Mouse (Mus musculus): ENCODE data around the gene Slc8b1. TPM values are rescaled to one million over a fixed set of nuclear protein-coding genes. Genes with fewer than 3 reads are reported as not detected.
A peak's percentile ranks its signal among the peaks of the same experiment; 100 is the strongest.

The Slc8b1 gene
- total RNA-seq, 2 experiments from 2014 or later, result 5.2 to 5.4 TPM

GRCm38 (mm10) chr5:120516221-120516984, 5.4 kb downstream of the Slc8b1 start:
- intact Hi-C loops (cut with DNase I), result no loop called here

GRCm38 (mm10) chr5:120517552-120517951, 6.6 kb downstream of the Slc8b1 start:
- DNase-seq (ENCODE audit: low spot score in 2 of 2), result no peak

More at GRCm38 (mm10) chr5:120516221-120516984, 5.4 kb downstream of the Slc8b1 start:
- DNase-seq (ENCODE audit: low spot score in 2 of 2), result no peak

GRCm38 (mm10) chr5:120522649-120523048, 11.7 kb downstream of the Slc8b1 start:
- no peak for DNase-seq (ENCODE audit: low spot score in 2 of 2)
- intact Hi-C loops (cut with DNase I), result loop anchor here (5.0 kb wide), 1 partner anchor 80 kb away; no protein-coding TSS in a partner anchor

More at GRCm38 (mm10) chr5:120517552-120517951, 6.6 kb downstream of the Slc8b1 start:
- intact Hi-C loops (cut with DNase I), result no loop called here

- DNase-seq (ENCODE audit: low spot score in 2 of 2), result no peak
Measured at GRCm38 (mm10) chr5:120524736-120525135, 13.8 kb downstream of the Slc8b1 start.

GRCm38 (mm10) chr5:120525737-120526136, 14.8 kb downstream of the Slc8b1 start:
- intact Hi-C loops (cut with DNase I), result no loop called here
- no peak for DNase-seq (ENCODE audit: low spot score in 2 of 2)

More at GRCm38 (mm10) chr5:120524736-120525135, 13.8 kb downstream of the Slc8b1 start:
- intact Hi-C loops (cut with DNase I), result loop anchor here (5.0 kb wide), 1 partner anchor 78 kb away; no protein-coding TSS in a partner anchor

GRCm38 (mm10) chr5:120526311-120526710, 15.3 kb downstream of the Slc8b1 start:
- intact Hi-C loops (cut with DNase I), result no loop called here
- no peak for DNase-seq (ENCODE audit: low spot score in 2 of 2)

- DNase-seq (ENCODE audit: low spot score in 2 of 2), result no peak
- intact Hi-C loops (cut with DNase I), result no loop called here
Measured at GRCm38 (mm10) chr5:120527296-120527964, 16.5 kb downstream of the Slc8b1 start.

GRCm38 (mm10) chr5:120531631-120532030, 20.7 kb downstream of the Slc8b1 start:
- DNase-seq (ENCODE audit: low spot score in 2 of 2), result no peak
- intact Hi-C loops (cut with DNase I), result no loop called here

GRCm38 (mm10) chr5:120534071-120534685, 23.2 kb downstream of the Slc8b1 start:
- DNase-seq (ENCODE audit: low spot score in 2 of 2), result no peak
- intact Hi-C loops (cut with DNase I), result no loop called here

GRCm38 (mm10) chr5:120534686-120535075, 23.7 kb downstream of the Slc8b1 start:
- intact Hi-C loops (cut with DNase I), result no loop called here
- DNase-seq (ENCODE audit: low spot score in 2 of 2), result no peak

- no peak for DNase-seq (ENCODE audit: low spot score in 2 of 2)
Measured at GRCm38 (mm10) chr5:120536046-120536445, 25.1 kb downstream of the Slc8b1 start.

GRCm38 (mm10) chr5:120536632-120537031, 25.7 kb downstream of the Slc8b1 start:
- DNase-seq (ENCODE audit: low spot score in 2 of 2), result no peak
- intact Hi-C loops (cut with DNase I), result no loop called here

More at GRCm38 (mm10) chr5:120536046-120536445, 25.1 kb downstream of the Slc8b1 start:
- intact Hi-C loops (cut with DNase I), result no loop called here

- intact Hi-C loops (cut with DNase I), result no loop called here
- no peak for DNase-seq (ENCODE audit: low spot score in 2 of 2)
Measured at GRCm38 (mm10) chr5:120548236-120548850, 37.4 kb downstream of the Slc8b1 start.

- DNase-seq (ENCODE audit: low spot score in 2 of 2), result no peak
- intact Hi-C loops (cut with DNase I), result no loop called here
Measured at GRCm38 (mm10) chr5:120550137-120550536, 39.2 kb downstream of the Slc8b1 start.

GRCm38 (mm10) chr5:120550673-120551072, 39.7 kb downstream of the Slc8b1 start:
- no peak for DNase-seq (ENCODE audit: low spot score in 2 of 2)
- intact Hi-C loops (cut with DNase I), result no loop called here

GRCm38 (mm10) chr5:120555871-120556270, 44.9 kb downstream of the Slc8b1 start:
- intact Hi-C loops (cut with DNase I), result no loop called here
- no peak for DNase-seq (ENCODE audit: low spot score in 2 of 2)

- intact Hi-C loops (cut with DNase I), result no loop called here
- DNase-seq (ENCODE audit: low spot score in 2 of 2), result no peak
Measured at GRCm38 (mm10) chr5:120558041-120558440, 47.1 kb downstream of the Slc8b1 start.

- DNase-seq (ENCODE audit: low spot score in 2 of 2), result peak in 1 of 2 experiments; percentile 46
- intact Hi-C loops (cut with DNase I), result no loop called here
Measured at GRCm38 (mm10) chr5:120558762-120559161, 47.8 kb downstream of the Slc8b1 start.

- DNase-seq (ENCODE audit: low spot score in 2 of 2), result no peak
- intact Hi-C loops (cut with DNase I), result no loop called here
Measured at GRCm38 (mm10) chr5:120560129-120560615, 49.2 kb downstream of the Slc8b1 start.
